Mouse (Mus musculus): ENCODE data around the gene Olfr829.

DNA sequence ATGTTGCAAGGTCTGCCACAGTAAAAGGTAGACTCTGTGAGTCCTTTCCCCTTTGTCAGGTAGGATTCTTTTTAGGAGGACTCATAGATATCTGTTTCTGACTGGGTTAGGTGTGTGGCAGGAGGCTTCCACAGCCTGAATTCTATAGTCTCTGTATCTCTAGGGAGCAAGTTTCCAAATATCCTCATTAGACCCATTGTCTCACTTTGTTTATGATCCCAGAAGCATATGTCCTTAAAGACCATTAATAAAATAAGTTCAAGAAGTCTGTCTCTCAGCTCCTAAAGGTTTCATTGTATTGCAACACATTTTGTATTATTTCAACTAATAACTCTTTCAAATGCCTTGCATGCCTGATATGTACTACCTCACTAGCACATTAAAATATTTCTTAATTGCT is 35.3 kb upstream of the Olfr829 start, which contains the start of gene Olfr828:
- TF ChIP-seq CTCF (IDR thresholded peaks at IDR 0.05; ENCODE audit: borderline replicate concordance, insufficient read depth, low read depth, low read length) (no peak), POLR2A (IDR thresholded peaks at IDR 0.05; ENCODE audit: borderline replicate concordance, insufficient read depth, low read length) (no peak)
